Mouse (Mus musculus) forebrain, embryonic 16.5 days (tissue): ENCODE results near the gene Arpc2. TPM values are rescaled to one million over a fixed set of nuclear protein-coding genes. Genes with fewer than 3 reads are reported as not detected.

ENCODE experiments used
- ATAC-seq: fragments of 200-750 bp; cut with Nextera tagmentation; 2 replicates; pipeline ENCODE4 v1.8.0; 2017; ENCODE audit warnings: mild to moderate bottlenecking, moderate library complexity
- H3K27ac ChIP-seq: fragments of 300-500 bp; sonication (generic); 2 replicates; pipeline ENCODE4 v1.5.1; 2014; ENCODE audit warnings: low read length, control low read depth
- H3K27me3 ChIP-seq: fragments of 300-500 bp; sonication (generic); replicated peaks from 2 replicates; pipeline ENCODE4 v1.6.1; 2014; ENCODE audit warnings: low read length; ENCODE audit not compliant: control insufficient read depth, insufficient read depth
- H3K36me3 ChIP-seq: fragments of 300-500 bp; sonication (generic); 2 replicates; pipeline ENCODE4 v1.6.1; 2014; ENCODE audit not compliant: control insufficient read depth, insufficient read depth
- H3K4me1 ChIP-seq: fragments of 300-500 bp; sonication (generic); replicated peaks from 2 replicates; pipeline ENCODE4 v1.6.1; 2014; ENCODE audit warnings: low read length; ENCODE audit not compliant: control insufficient read depth, insufficient read depth
- H3K4me2 ChIP-seq: fragments of 300-500 bp; sonication (generic); 2 replicates; pipeline ENCODE4 v1.6.1; 2014; ENCODE audit warnings: mild to moderate bottlenecking, low read length, control low read depth
- H3K4me3 ChIP-seq: fragments of 300-500 bp; sonication (generic); replicated peaks from 2 replicates; pipeline ENCODE4 v1.5.1; 2014; ENCODE audit warnings: mild to moderate bottlenecking, low read length, control low read depth
- H3K9ac ChIP-seq: fragments of 300-500 bp; sonication (generic); replicated peaks from 2 replicates; pipeline ENCODE4 v1.6.1; 2014; ENCODE audit warnings: low read depth, low read length, control low read depth
- H3K9me3 ChIP-seq: fragments of 300-500 bp; sonication (generic); 2 replicates; pipeline ENCODE4 v1.6.1; 2016; ENCODE audit warnings: low read length; ENCODE audit not compliant: control insufficient read depth
- WGBS: fragments of 180-500 bp; shearing (Covaris S2); extraction: QIAGEN DNeasy Blood & Tissue Kit; methylation state at CpG from one replicate; pipeline ENCODE4 v1.1.7; 2014; 5-methylcytosine and 5-hydroxymethylcytosine counted together
- polyA plus RNA-seq: library from polyadenylated mRNA; unstranded; fragments of >200 nt; fragmentation: Nextera tagmentation; extraction: Ambion mirVana; gene quantifications from 2 replicates; pipeline ENCODE4 v1.2.1, GENCODE M21; 2015

Arpc2 gene
- polyA plus RNA-seq, 1 experiment from 2014 or later = 413 TPM

DNA sequence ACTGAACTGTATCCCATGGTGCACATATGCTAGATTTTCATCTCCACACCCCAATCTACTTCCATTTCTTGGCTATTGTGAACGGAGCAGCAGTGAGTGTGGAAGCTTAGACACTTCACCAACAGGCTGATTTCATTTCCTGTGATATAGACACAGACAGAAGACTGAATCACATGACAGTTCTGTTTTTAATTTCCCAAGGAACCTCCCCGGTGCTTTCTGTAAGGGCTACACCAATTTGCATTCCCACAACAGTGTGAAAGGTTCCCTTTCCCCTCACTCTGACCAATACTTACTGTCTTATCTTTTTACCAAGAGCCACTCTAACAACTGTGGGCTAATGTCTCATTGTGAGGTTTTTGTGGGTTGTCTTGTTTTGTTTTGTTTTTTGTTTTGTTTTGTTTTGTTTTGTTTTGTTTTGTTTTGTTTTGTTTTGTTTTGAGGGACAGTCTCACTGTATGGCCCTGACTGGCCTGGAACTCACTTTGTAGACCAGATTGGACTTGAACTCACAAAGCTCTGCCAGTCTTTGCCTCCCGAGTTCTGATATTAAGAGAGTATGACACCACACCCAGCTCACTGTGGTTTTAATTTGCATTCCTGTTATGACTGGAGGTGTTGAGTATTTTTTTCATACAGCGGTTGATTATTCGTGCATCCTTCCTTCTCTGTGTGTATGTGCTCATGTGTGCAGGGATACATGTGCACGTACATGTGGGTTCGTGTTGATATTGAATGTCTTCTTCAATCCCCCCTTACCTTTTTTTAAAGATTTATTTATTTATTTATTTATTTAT, 34.6 kb upstream of the Arpc2 start:
- ATAC-seq = no peak
- H3K4me3 ChIP-seq = no peak overlapping the region
- H3K4me2 ChIP-seq = no peak overlapping the region
- WGBS = 84% methylated on average over 7 of the region's 7 CpGs
- H3K9ac ChIP-seq = no peak overlapping the region
- H3K27me3 ChIP-seq = no peaks in the 10 kb centered on the region
- H3K9me3 ChIP-seq = no peaks in the 10 kb centered on the region
- H3K36me3 ChIP-seq = no peaks in the 10 kb centered on the region
- no peak overlapping the region for H3K27ac ChIP-seq
- no peaks in the 10 kb centered on the region for H3K4me1 ChIP-seq

DNA sequence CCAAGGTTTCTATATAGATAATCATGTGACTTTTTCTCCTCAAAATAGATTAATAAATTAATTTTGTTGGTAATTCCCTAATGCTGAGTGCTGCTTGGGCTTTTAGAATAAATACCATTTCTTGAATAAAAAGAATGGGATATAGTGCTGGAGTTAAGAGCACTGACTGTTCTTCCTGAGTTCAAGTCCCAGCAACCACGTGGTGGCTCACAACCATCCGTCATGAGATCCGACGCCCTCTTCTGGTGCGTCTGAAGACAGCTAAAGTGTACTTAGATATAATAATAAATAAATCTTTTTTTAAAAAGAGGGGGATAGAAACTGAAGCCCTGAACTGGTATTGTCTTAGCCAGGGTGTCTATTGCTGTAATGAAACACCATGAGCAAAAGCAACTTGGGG, 32.4 kb upstream of the Arpc2 start:
- WGBS = 66% methylated on average over 5 of the region's 5 CpGs
- H3K4me1 ChIP-seq = peaks cover 5% of the 10 kb centered on the region
- no peak overlapping the region for H3K27ac ChIP-seq
- ATAC-seq = no peak
- H3K9ac ChIP-seq = no peak overlapping the region
- H3K27me3 ChIP-seq = no peaks in the 10 kb centered on the region
- no peaks in the 10 kb centered on the region for H3K36me3 ChIP-seq
- H3K4me2 ChIP-seq = no peak overlapping the region
- H3K4me3 ChIP-seq = no peak overlapping the region
- H3K9me3 ChIP-seq = no peaks in the 10 kb centered on the region

DNA sequence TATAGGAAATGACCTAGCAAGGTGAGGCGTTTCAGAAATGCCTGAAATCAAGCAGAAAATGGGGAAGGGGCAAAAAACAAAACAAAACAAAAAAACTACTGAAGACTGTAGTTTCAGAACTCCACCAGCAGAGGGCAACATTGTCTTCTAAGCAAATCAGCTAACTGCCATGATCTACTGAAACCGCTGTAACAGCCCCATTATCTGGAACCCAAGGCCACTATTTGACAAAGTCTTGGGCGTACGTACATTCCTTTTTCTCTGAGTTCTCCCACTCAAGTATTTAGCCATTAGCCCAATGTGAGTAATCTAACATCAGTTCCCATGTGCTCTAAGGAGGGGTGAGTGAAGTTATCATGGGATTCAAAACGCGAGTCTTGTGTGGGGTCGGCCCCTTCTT, 30.0 kb upstream of the Arpc2 start:
- Histone ChIP-seq H3K27me3 (no peaks in the 10 kb centered on the region), H3K4me2 (no peak overlapping the region), H3K9ac (no peak overlapping the region), H3K4me3 (no peak overlapping the region), H3K4me1 (peaks cover 5% of the 10 kb centered on the region), H3K27ac (no peak overlapping the region), H3K9me3 (no peaks in the 10 kb centered on the region), H3K36me3 (no peaks in the 10 kb centered on the region)
- 64% methylated on average over 7 of the region's 7 CpGs for WGBS
- ATAC-seq = no peak

DNA sequence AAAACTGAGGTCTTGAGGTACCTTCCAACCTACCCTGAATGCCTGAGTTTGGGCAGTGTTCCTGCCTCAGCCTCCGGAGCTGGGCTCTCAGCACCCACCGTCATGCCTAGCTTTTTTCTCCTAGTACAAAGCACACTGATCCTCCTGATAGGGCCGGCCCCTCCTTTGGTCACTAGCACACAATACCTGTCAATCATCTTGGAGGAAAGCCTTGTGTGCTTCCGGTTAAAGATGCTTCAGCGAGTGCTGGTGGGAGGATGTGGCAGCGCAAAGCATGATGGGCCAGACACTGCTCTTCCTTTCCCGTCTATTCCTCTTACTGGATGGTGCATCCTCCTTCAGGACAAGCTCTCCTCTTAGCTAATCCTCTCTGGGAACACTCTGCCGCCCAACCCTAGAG, 29.2 kb upstream of the Arpc2 start:
- Histone ChIP-seq H3K27me3 (no peaks in the 10 kb centered on the region), H3K4me3 (no peak overlapping the region), H3K27ac (no peak overlapping the region), H3K9ac (no peak overlapping the region), H3K4me1 (peaks cover 5% of the 10 kb centered on the region), H3K9me3 (no peaks in the 10 kb centered on the region), H3K4me2 (no peak overlapping the region), H3K36me3 (no peaks in the 10 kb centered on the region)
- no peak for ATAC-seq
- WGBS = 64% methylated on average over 8 of the region's 8 CpGs

DNA sequence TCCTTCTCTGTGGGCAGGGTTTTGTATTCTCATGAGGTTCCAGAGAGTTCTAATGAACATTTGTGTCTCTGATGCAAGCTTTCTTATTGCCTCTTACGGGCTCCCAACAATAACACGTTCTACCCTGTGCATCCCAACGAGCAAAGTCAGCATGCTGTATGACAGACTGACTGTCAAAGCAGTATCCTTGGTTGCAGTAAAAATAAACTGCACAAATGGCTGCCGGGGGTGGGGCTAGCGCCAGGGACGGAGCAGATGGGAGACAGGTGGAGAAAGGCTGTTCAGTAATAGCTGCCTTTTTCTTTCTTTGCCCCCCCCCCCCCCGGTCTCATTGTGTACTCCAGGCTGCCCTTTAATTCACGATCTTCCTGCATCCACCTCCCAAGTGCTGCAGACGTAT, 28.0 kb upstream of the Arpc2 start:
- H3K4me3 ChIP-seq = no peak overlapping the region
- peak overlapping the region; percentile 14; the same call in 1 of the 2 replicates for H3K27ac ChIP-seq
- no peak overlapping the region for H3K4me2 ChIP-seq
- no peaks in the 10 kb centered on the region for H3K36me3 ChIP-seq
- H3K9me3 ChIP-seq = no peaks in the 10 kb centered on the region
- no peaks in the 10 kb centered on the region for H3K27me3 ChIP-seq
- 30% methylated on average over 8 of the region's 9 CpGs for WGBS
- peaks cover 5% of the 10 kb centered on the region for H3K4me1 ChIP-seq
- ATAC-seq = peak; percentile 85
- H3K9ac ChIP-seq = no peak overlapping the region

DNA sequence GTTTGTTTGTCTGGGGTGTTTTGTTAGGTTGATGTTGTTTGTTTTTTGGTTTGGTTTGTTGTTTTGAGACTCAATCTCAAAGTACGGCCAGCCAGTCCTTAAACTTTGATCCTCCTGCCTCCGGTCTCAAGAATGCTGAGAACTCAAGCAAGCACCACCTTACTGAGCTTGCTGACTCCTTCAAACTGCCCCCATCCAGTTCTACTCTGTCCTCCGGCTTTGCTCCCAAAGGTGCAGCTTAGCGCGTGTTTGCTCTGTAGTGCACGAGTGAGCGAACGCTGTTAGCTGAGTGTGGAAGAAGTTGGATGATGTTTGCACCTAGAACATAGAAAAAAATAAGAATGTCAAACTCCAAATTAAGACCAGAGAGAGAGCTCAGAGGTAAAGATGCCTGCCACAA, 26.9 kb upstream of the Arpc2 start:
- Histone ChIP-seq H3K4me2 (no peak overlapping the region), H3K4me3 (no peak overlapping the region), H3K27me3 (no peaks in the 10 kb centered on the region), H3K9ac (no peak overlapping the region), H3K9me3 (no peaks in the 10 kb centered on the region), H3K27ac (no peak overlapping the region), H3K36me3 (no peaks in the 10 kb centered on the region), H3K4me1 (peaks cover 5% of the 10 kb centered on the region)
- ATAC-seq = no peak
- 92% methylated on average over 8 of the region's 8 CpGs for WGBS

DNA sequence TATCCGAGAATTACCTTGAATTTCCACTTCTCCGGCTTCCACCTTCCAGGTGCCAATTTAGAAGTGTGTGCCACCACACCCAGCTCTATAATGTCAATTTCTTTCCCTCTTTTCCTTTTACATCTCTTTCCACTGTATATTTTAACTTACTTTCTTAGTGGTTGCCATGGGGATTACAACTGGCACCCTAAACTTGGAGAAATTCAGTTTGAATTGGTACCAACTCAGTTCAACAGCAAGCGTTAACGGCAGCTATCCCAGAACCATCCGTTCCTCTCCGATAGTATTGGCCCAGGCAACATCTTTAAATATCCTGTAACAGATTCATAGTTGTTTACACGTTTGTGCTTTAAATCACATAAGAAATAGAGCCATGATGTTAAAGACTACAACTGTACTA, 16.0 kb upstream of the Arpc2 start:
- ATAC-seq = peak; percentile 57
- no peaks in the 10 kb centered on the region for H3K27me3 ChIP-seq
- H3K4me2 ChIP-seq = no peak overlapping the region
- 77% methylated on average over 7 of the region's 7 CpGs for WGBS
- H3K27ac ChIP-seq = peak overlapping the region; percentile 47; the same call in 1 of the 2 replicates
- no peaks in the 10 kb centered on the region for H3K9me3 ChIP-seq
- no peak overlapping the region for H3K4me3 ChIP-seq
- H3K36me3 ChIP-seq = no peaks in the 10 kb centered on the region
- no peaks in the 10 kb centered on the region for H3K4me1 ChIP-seq
- H3K9ac ChIP-seq = no peak overlapping the region

DNA sequence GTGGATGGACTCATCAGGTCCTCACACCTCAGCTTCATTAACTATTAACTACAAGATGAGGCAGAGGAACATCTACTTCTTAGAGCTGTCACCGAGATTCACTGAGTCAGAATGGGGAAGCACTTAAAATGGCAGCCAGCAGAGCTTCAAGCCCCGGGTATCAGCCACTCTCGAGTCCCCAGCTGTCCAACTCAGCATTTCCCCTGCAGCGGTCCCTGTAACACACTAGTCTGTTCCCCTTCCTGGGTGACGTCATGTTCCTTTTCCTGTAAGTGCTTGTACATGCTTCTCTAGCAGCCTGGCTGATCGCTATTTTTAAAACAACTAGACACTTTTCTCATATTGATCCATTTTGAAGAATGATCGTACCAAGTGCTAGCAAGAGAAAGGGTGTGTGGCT, 8.6 kb upstream of the Arpc2 start:
- Histone ChIP-seq H3K9me3 (no peaks in the 10 kb centered on the region), H3K4me3 (no peak overlapping the region), H3K27me3 (no peaks in the 10 kb centered on the region), H3K4me2 (no peak overlapping the region), H3K9ac (no peak overlapping the region), H3K27ac (no peak overlapping the region), H3K36me3 (no peaks in the 10 kb centered on the region), H3K4me1 (no peaks in the 10 kb centered on the region)
- no peak for ATAC-seq
- WGBS = 88% methylated on average over 7 of the region's 7 CpGs

DNA sequence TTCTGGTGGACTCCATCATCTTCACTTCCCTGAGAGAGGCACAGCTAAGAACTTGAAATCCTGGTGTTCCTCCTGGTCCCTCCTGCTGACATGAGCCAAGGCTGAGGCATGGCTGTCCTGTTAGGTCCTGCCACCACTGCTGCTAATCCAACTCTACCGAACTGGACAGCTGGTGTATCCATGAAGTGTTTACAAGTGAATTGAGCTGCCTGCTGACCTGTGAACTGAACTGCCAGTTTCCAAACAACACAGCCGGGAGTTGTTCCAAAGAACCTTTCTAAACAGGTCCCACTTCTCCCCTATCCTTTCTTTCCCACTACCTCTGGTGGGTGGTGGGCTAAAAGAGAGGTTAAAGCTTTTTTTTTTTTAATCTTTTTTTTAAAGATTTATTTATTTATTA, 5.9 kb upstream of the Arpc2 start:
- Histone ChIP-seq H3K27me3 (no peaks in the 10 kb centered on the region), H3K4me1 (no peaks in the 10 kb centered on the region), H3K4me2 (no peak overlapping the region), H3K27ac (no peak overlapping the region), H3K9me3 (no peaks in the 10 kb centered on the region), H3K4me3 (no peak overlapping the region), H3K9ac (no peak overlapping the region), H3K36me3 (no peaks in the 10 kb centered on the region)
- 50% methylated on average over 2 of the region's 2 CpGs for WGBS
- ATAC-seq = no peak

DNA sequence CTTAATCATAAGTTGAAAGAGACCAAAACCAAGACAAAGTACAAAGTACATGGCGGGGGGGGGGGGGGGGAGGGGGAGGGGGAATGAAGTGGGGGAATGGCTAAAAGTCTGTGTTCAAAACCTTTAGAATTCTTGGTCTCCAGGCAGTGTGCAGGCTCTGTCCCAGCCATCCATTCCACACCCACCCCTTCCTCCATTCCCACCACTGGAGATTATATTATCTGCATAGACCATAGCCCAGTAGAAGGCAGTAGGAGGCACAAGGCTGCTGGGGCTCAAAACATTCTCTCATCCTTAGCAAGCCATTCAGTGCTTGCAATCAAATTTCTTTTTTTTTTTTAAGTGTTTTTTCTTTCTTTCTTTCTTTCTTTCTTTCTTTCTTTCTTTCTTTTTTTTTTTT, 4.9 kb upstream of the Arpc2 start:
- H3K4me2 ChIP-seq = no peak overlapping the region
- no peaks in the 10 kb centered on the region for H3K36me3 ChIP-seq
- H3K9ac ChIP-seq = no peak overlapping the region
- H3K9me3 ChIP-seq = no peaks in the 10 kb centered on the region
- H3K27ac ChIP-seq = no peak overlapping the region
- no peaks in the 10 kb centered on the region for H3K4me1 ChIP-seq
- WGBS = no CpG with 5 or more reads among the region's 1 CpGs
- no peak for ATAC-seq
- H3K27me3 ChIP-seq = no peaks in the 10 kb centered on the region
- no peak overlapping the region for H3K4me3 ChIP-seq
